Mouse (Mus musculus) lung, embryonic 15.5 days (tissue): ENCODE measurements around the gene Cnnm2. TPM values are rescaled to one million over a fixed set of nuclear protein-coding genes. Genes with fewer than 3 reads are reported as not detected.
"Not testable (repeated sequence)": the region's sequence is repeated elsewhere in the genome, so short reads cannot be mapped to it uniquely, and the experiment has no call there.

ENCODE experiments used
- ATAC-seq: fragments of 200-750 bp; cut with Nextera tagmentation; 2 replicates; pipeline ENCODE4 v1.8.0; 2017; ENCODE audit warnings: moderate number of reproducible peaks, borderline replicate concordance; ENCODE audit not compliant: low FRiP score, low TSS enrichment; ENCODE audit errors: extremely low read depth
- H3K27ac ChIP-seq: fragments of 300-500 bp; sonication (generic); 2 replicates; pipeline ENCODE4 v1.5.1; 2015; ENCODE audit warnings: moderate library complexity, mild to moderate bottlenecking, inconsistent platforms
- H3K27me3 ChIP-seq: fragments of 300-500 bp; sonication (generic); 2 replicates; pipeline ENCODE4 v1.6.1; 2015; ENCODE audit warnings: inconsistent platforms
- H3K36me3 ChIP-seq: fragments of 300-500 bp; sonication (generic); 2 replicates; pipeline ENCODE4 v1.6.1; 2015; ENCODE audit warnings: inconsistent platforms
- H3K4me1 ChIP-seq: fragments of 300-500 bp; sonication (generic); 2 replicates; pipeline ENCODE4 v1.6.1; 2015; ENCODE audit warnings: inconsistent platforms
- H3K4me2 ChIP-seq: fragments of 300-500 bp; sonication (generic); 2 replicates; pipeline ENCODE4 v1.6.1; 2015; ENCODE audit warnings: inconsistent platforms, mild to moderate bottlenecking, moderate library complexity
- H3K4me3 ChIP-seq: fragments of 300-500 bp; sonication (generic); 2 replicates; pipeline ENCODE4 v1.5.1; 2015; ENCODE audit warnings: mild to moderate bottlenecking, inconsistent platforms
- H3K9ac ChIP-seq: fragments of 300-500 bp; sonication (generic); 2 replicates; pipeline ENCODE4 v1.6.1; 2015; ENCODE audit warnings: inconsistent platforms
- H3K9me3 ChIP-seq: fragments of 300-500 bp; sonication (generic); 2 replicates; pipeline ENCODE4 v1.6.1; 2016; ENCODE audit warnings: inconsistent platforms
- WGBS: fragments of 180-500 bp; shearing (Covaris S2); methylation state at CpG from one replicate; pipeline ENCODE4 v1.1.7; 2015; 5-methylcytosine and 5-hydroxymethylcytosine counted together
- polyA plus RNA-seq: library from polyadenylated mRNA; unstranded; fragments of >200 nt; fragmentation: Nextera tagmentation; extraction: Ambion mirVana; gene quantifications from 2 replicates; pipeline ENCODE4 v1.2.1, GENCODE M21; 2015

Cnnm2 gene
- polyA plus RNA-seq, 1 experiment from 2014 or later = 3.3 TPM

GRCm38 (mm10) chr19:46735241-46735640 lies 26.2 kb upstream of the Cnnm2 start:
- Histone ChIP-seq H3K9me3 (no peaks in the 10 kb centered on the region), H3K4me2 (no peak overlapping the region), H3K36me3 (no peaks in the 10 kb centered on the region), H3K27me3 (no peaks in the 10 kb centered on the region), H3K9ac (no peak overlapping the region), H3K4me3 (no peak overlapping the region), H3K4me1 (no peaks in the 10 kb centered on the region), H3K27ac (no peak overlapping the region)
- 42% methylated on average over 5 of the region's 5 CpGs for WGBS
- ATAC-seq = no peak; the same call in 1 of the 2 replicates

- Histone ChIP-seq H3K27me3 (no peaks in the 10 kb centered on the region), H3K4me1 (no peaks in the 10 kb centered on the region), H3K27ac (no peak overlapping the region), H3K4me3 (no peak overlapping the region), H3K9me3 (no peaks in the 10 kb centered on the region), H3K36me3 (no peaks in the 10 kb centered on the region), H3K4me2 (no peak overlapping the region), H3K9ac (no peak overlapping the region)
- ATAC-seq = no peak
- 47% methylated on average over 7 of the region's 7 CpGs for WGBS
These were observed 24.3 kb upstream of the Cnnm2 start for GRCm38 (mm10) chr19:46737106-46737505.

DNA sequence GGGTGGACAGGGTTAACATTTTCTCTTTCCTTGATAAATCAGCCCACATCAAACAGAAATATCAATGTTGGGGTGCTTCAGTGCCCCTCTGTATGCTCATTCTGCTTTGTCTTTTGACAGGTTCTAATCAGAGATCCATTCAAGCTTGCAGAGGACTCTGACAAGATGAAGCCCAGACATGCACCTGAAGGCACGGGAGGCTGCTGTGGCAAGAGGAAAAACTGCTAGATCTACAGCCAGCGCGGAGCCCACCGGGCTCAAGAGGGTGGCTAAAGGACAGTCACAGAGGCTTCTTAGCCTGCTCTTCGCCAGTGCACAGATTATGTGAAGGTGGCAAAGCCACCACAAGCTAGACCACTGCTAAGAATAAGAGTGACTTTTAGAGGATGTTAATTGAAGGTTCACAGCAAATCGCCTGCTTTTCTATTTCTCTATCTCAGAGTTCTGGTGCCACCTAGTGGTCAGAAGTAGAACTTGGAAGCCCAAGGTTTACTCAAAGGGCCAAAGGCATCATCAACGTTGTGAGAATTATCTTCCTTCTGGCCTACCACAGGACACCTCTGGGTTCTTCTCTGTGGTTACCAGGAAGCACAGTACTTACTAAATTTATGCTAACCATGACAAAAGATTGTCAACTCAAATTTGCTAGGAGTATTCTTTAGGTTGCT lies 20.9 kb upstream of the Cnnm2 start:
- H3K36me3 ChIP-seq = no peaks in the 10 kb centered on the region
- no peak for ATAC-seq
- H3K4me1 ChIP-seq = no peaks in the 10 kb centered on the region
- no peak overlapping the region for H3K4me3 ChIP-seq
- no peaks in the 10 kb centered on the region for H3K9me3 ChIP-seq
- H3K9ac ChIP-seq = no peak overlapping the region
- WGBS = 54% methylated on average over 7 of the region's 7 CpGs
- H3K27ac ChIP-seq = no peak overlapping the region
- no peak overlapping the region for H3K4me2 ChIP-seq
- no peaks in the 10 kb centered on the region for H3K27me3 ChIP-seq

DNA sequence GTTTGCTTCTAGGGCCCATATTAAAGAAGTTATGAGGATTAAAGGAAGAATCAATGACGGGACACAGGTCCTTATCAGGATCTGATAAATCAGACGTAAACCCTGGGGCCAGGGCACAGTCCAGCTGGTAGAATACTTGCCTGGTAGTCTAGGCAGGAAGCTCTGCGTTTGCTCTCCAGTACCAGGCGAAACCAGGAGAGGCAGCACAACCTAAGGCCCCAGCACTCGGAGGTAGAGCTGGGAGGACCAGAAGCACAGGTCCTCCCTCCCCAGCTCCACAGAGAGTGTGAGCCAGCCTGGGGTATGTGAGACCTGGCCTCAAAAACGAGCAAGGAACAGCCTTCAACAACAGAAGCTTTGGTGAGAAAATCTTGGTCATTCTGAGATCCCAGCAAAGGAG lies 19.8 kb upstream of the Cnnm2 start:
- Histone ChIP-seq H3K27me3 (no peaks in the 10 kb centered on the region), H3K27ac (no peak overlapping the region), H3K4me1 (no peaks in the 10 kb centered on the region), H3K4me3 (no peak overlapping the region), H3K4me2 (no peak overlapping the region), H3K36me3 (no peaks in the 10 kb centered on the region), H3K9me3 (no peaks in the 10 kb centered on the region), H3K9ac (no peak overlapping the region)
- ATAC-seq = no peak
- 21% methylated on average over 6 of the region's 6 CpGs for WGBS

DNA sequence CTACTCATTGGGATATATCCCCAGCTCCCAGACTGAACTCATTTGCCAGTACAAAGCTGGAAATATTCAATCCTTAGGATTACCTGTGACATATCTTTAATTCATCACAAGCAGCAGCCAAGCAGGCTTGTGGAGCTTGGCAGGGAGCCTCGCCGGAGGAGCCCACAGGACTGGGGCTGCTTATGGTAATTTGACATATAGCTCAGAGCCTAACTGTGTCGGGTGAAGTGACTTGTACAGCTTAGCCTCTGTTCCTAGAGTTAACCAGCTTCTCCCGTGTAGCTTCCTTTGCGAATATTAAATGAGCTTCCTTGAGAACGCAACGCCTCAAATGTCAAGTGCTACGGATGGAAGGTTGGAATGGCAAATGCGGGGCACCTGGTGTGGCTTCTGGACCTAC lies 16.7 kb upstream of the Cnnm2 start:
- no peaks in the 10 kb centered on the region for H3K36me3 ChIP-seq
- H3K4me1 ChIP-seq = no peaks in the 10 kb centered on the region
- H3K9me3 ChIP-seq = no peaks in the 10 kb centered on the region
- H3K4me3 ChIP-seq = no peak overlapping the region
- no peak overlapping the region for H3K27ac ChIP-seq
- no peak for ATAC-seq
- 68% methylated on average over 9 of the region's 9 CpGs for WGBS
- no peak overlapping the region for H3K4me2 ChIP-seq
- H3K9ac ChIP-seq = no peak overlapping the region
- no peaks in the 10 kb centered on the region for H3K27me3 ChIP-seq

GRCm38 (mm10) chr19:46747799-46748198 lies 13.6 kb upstream of the Cnnm2 start:
- no peak overlapping the region for H3K4me3 ChIP-seq
- H3K4me1 ChIP-seq = no peaks in the 10 kb centered on the region
- H3K9me3 ChIP-seq = no peaks in the 10 kb centered on the region
- WGBS = 75% methylated on average over 3 of the region's 3 CpGs
- no peak overlapping the region for H3K4me2 ChIP-seq
- no peaks in the 10 kb centered on the region for H3K27me3 ChIP-seq
- no peak overlapping the region for H3K9ac ChIP-seq
- no peaks in the 10 kb centered on the region for H3K36me3 ChIP-seq
- no peak overlapping the region for H3K27ac ChIP-seq
- ATAC-seq = no peak

GRCm38 (mm10) chr19:46752235-46752634 lies 9.2 kb upstream of the Cnnm2 start:
- no peak for ATAC-seq
- no peak overlapping the region for H3K4me3 ChIP-seq
- H3K4me2 ChIP-seq = no peak overlapping the region
- no peaks in the 10 kb centered on the region for H3K36me3 ChIP-seq
- no peaks in the 10 kb centered on the region for H3K9me3 ChIP-seq
- H3K9ac ChIP-seq = no peak overlapping the region
- H3K27ac ChIP-seq = no peak overlapping the region
- H3K27me3 ChIP-seq = peaks cover 3% of the 10 kb centered on the region; the same call in 1 of the 2 replicates
- no peaks in the 10 kb centered on the region for H3K4me1 ChIP-seq
- 78% methylated on average over 5 of the region's 5 CpGs for WGBS

DNA sequence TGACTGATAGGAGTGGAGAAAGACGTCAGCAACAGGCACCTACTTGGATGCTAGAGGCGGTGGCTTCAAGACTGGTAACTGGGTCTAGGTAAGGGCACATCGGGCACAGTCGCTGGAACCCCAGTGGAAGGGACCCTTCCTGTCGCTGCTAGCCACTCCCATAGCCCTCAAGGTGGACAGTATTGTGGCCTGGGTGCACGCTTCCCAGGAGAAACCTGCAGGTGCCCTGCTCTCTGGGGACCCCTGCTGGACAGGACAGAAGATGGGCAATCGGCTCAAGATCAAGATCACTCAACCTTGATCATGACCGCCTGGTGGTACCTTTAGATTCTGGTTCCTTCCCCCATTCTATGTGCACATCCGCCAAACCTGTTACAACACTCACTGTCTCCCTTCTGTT lies 6.3 kb upstream of the Cnnm2 start:
- no peak overlapping the region for H3K27ac ChIP-seq
- H3K36me3 ChIP-seq = no peaks in the 10 kb centered on the region
- H3K9ac ChIP-seq = no peak overlapping the region
- no peak overlapping the region for H3K4me3 ChIP-seq
- H3K9me3 ChIP-seq = no peaks in the 10 kb centered on the region
- no peak for ATAC-seq
- H3K4me2 ChIP-seq = no peak overlapping the region
- H3K4me1 ChIP-seq = no peaks in the 10 kb centered on the region
- 46% methylated on average over 9 of the region's 9 CpGs for WGBS
- peaks cover 6% of the 10 kb centered on the region for H3K27me3 ChIP-seq

DNA sequence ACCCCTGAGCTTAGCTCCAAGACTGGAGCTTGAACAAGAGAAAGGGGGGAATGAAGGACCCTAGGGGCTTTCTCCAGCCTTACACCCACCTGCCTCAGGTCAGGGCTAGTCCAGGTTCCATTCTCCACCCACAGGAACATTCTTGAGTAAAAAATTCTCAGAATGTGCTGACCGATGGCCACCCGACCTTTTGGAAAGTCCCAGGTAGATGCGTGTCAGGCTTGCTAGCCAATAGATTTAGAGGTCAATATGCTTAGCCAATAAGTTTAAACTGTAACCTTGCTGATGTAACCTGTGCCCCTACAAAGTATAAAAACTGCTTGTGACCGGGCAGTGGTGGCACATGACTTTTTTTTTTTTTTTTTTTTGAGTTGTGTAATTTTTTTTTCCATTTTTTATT lies 5.2 kb upstream of the Cnnm2 start:
- Histone ChIP-seq H3K4me2 (no peak overlapping the region), H3K27me3 (peaks cover 6% of the 10 kb centered on the region), H3K9me3 (no peaks in the 10 kb centered on the region), H3K4me1 (peaks cover 3% of the 10 kb centered on the region), H3K9ac (no peak overlapping the region), H3K27ac (no peak overlapping the region), H3K4me3 (no peak overlapping the region), H3K36me3 (no peaks in the 10 kb centered on the region)
- WGBS = 76% methylated on average over 4 of the region's 4 CpGs
- ATAC-seq = no peak

- Histone ChIP-seq H3K9me3 (no peaks in the 10 kb centered on the region), H3K4me1 (peaks cover 18% of the 10 kb centered on the region), H3K4me2 (no peak overlapping the region), H3K4me3 (no peak overlapping the region), H3K9ac (no peak overlapping the region), H3K36me3 (no peaks in the 10 kb centered on the region), H3K27me3 (peaks cover 26% of the 10 kb centered on the region), H3K27ac (no peak overlapping the region)
- ATAC-seq = no peak
- 47% methylated on average over 8 of the region's 8 CpGs for WGBS
These were observed 2.3 kb upstream of the Cnnm2 start for GRCm38 (mm10) chr19:46759096-46759495.

- H3K9ac ChIP-seq, H3K4me3 ChIP-seq, H3K27ac ChIP-seq, H3K9me3 ChIP-seq, H3K4me2 ChIP-seq, ATAC-seq, H3K36me3 ChIP-seq: not testable (repeated sequence)
- Histone ChIP-seq H3K27me3 (peaks cover 33% of the 10 kb centered on the region), H3K4me1 (peaks cover 18% of the 10 kb centered on the region)
- 83% methylated on average over 10 of the region's 10 CpGs for WGBS
These were observed 1.5 kb upstream of the Cnnm2 start for GRCm38 (mm10) chr19:46759909-46760308.

- H3K4me3 ChIP-seq = peak overlapping the region; percentile 88
- H3K27ac ChIP-seq = no peak overlapping the region
- H3K4me1 ChIP-seq = peaks cover 18% of the 10 kb centered on the region
- no peaks in the 10 kb centered on the region for H3K9me3 ChIP-seq
- H3K36me3 ChIP-seq = no peaks in the 10 kb centered on the region
- WGBS = 18% methylated on average over 29 of the region's 29 CpGs
- peaks cover 36% of the 10 kb centered on the region for H3K27me3 ChIP-seq
- H3K9ac ChIP-seq = no peak overlapping the region
- peak; percentile 76 for ATAC-seq
- peak overlapping the region; percentile 97 for H3K4me2 ChIP-seq
These were observed 828 bp upstream of the Cnnm2 start for GRCm38 (mm10) chr19:46760375-46761160.
